Mouse (Mus musculus) MEL (cell line): Measurements from ENCODE around the gene Fam166a.

Source experiments
- CTCF ChIP-seq, 3 experiments: IDR thresholded peaks in 2 of 3; conservative IDR thresholded peaks in 1 of 3; 2 replicates each; pipeline ENCODE4 v1.5.1; 2011 to 2012; ENCODE audit warnings: low read length in 3 of 3, low read depth in 2 of 3, mild to moderate bottlenecking in 2 of 3, improper control_type of control experiment in 1 of 3, inconsistent platforms in 1 of 3, mixed read lengths in 1 of 3, moderate library complexity in 1 of 3; ENCODE audit not compliant: control insufficient read depth in 1 of 3, insufficient read depth in 1 of 3, poor library complexity in 1 of 3, severe bottlenecking in 1 of 3
- ZC3H11A ChIP-seq: IDR thresholded peaks from 2 replicates; pipeline ENCODE4 v1.6.1; 2012; ENCODE audit warnings: low read depth, mild to moderate bottlenecking, inconsistent platforms, low read length, improper control_type of control experiment

DNA sequence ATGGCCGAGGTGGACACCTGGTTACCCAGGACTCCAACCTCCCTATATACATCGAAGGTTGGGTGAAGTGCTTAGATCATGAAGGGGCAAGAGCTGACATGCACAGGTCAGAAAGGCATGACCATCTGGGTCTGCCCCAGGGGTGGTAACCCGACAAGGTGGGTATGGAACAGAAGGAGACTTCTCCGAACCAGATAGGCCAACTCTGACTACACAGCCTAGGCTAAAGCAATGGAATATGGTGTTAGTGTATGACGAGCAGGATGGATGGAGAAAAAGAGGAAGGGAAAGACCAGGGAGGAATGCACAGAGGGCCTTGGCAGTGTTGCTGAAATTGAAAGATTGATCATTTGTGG is 32.0 kb upstream of the Fam166a start:
- TF ChIP-seq ZC3H11A (no peak), CTCF (IDR thresholded peaks at IDR 0.05 in 2 of 3, conservative IDR thresholded peaks at IDR 0.05 in 1 of 3; ENCODE audit: control insufficient read depth in 1 of 3, insufficient read depth in 1 of 3, low read depth in 2 of 3, low read length in 3 of 3, poor library complexity in 1 of 3, severe bottlenecking in 1 of 3) (no peak)
